8 mouse cellular contexts compared by ENCODE assay signal in genomic region chr19:24961172-24961962, GRCm38 (mm10). TPM values are rescaled to one million over a fixed set of nuclear protein-coding genes. Genes with fewer than 3 reads are reported as not detected.
DNase-seq lines count a peak whose midpoint lies in the region; ATAC-seq lines count a peak whose summit lies in the region.

Gene Cbwd1 (minus strand): TSS chr19:24961610.

- DNase-seq in B cell, adult 2 months: peak; percentile 99
- peak; percentile 99 for DNase-seq in brain, adult 2 months (ENCODE audit: low read depth, low spot score)
- peak; percentile 99 for DNase-seq in heart, embryonic 10.5 days (ENCODE audit: low spot score)
- DNase-seq in liver: peak; percentile 99
- DNase-seq in spleen, postnatal 4 days (ENCODE audit: low spot score in 2 of 2): peak; percentile 97 to 98

- no peaks in the 10 kb centered on the region for H3K9me3 ChIP-seq in heart, embryonic 10.5 days
- no peaks in the 10 kb centered on the region for H3K9me3 ChIP-seq in kidney, embryonic 15.5 days (replicated peaks)

- H3K27ac ChIP-seq in heart, embryonic 10.5 days: peak within 1 kb of the TSS; percentile 89
- H3K27ac ChIP-seq in kidney, embryonic 15.5 days: 0 out of 2 replicates have a peak within 1 kb of the TSS, but pooled peaks have one; percentile 22

- ATAC-seq in erythroblast, adult 5-6 weeks (replicated peaks; ENCODE audit: low FRiP score, poor library complexity, severe bottlenecking): peak; percentile 98
- peak; percentile 99 for ATAC-seq in kidney, embryonic 15.5 days (replicated peaks; ENCODE audit: low FRiP score)
- peak; percentile 99 for ATAC-seq in monocyte, adult 5-6 weeks (replicated peaks; ENCODE audit: insufficient number of reproducible peaks, low FRiP score, low TSS enrichment, poor library complexity, severe bottlenecking)

- H3K4me3 ChIP-seq in heart, embryonic 10.5 days: peak within 1 kb of the TSS; percentile 79
- peak within 1 kb of the TSS; percentile 82 for H3K4me3 ChIP-seq in kidney, embryonic 15.5 days (replicated peaks)

- peaks cover 4% of the 10 kb centered on the region for H3K4me1 ChIP-seq in heart, embryonic 10.5 days
- H3K4me1 ChIP-seq in kidney, embryonic 15.5 days: peaks cover 17% of the 10 kb centered on the region

- peaks cover under 1% of the 10 kb centered on the region; the same call in 1 of the 2 replicates for H3K36me3 ChIP-seq in heart, embryonic 10.5 days
- H3K36me3 ChIP-seq in kidney, embryonic 15.5 days: peaks cover under 1% of the 10 kb centered on the region

- H3K4me2 ChIP-seq in kidney, embryonic 15.5 days: peak within 1 kb of the TSS; percentile 68

- no peaks in the 10 kb centered on the region for H3K27me3 ChIP-seq in heart, embryonic 10.5 days (ENCODE audit: insufficient read depth, poor library complexity, severe bottlenecking)
- H3K27me3 ChIP-seq in kidney, embryonic 15.5 days: no peaks in the 10 kb centered on the region

- WGBS in heart, embryonic 10.5 days: under 1% methylated on average over 36 of the region's 36 CpGs
- under 1% methylated on average over 36 of the region's 36 CpGs for WGBS in kidney, embryonic 15.5 days

- peak within 1 kb of the TSS; percentile 76 for H3K9ac ChIP-seq in kidney, embryonic 15.5 days

RNA-seq across cellular contexts. Expression of gene Cbwd1, which starts in this region (rescaled TPM):
- total RNA-seq in erythroblast, adult 5-6 weeks (2015; ENCODE audit: low replicate concordance): 1.5 and 14.4 TPM in 2 replicates
- total RNA-seq in erythroblast, adult 5-6 weeks (2017; ENCODE audit: low replicate concordance): 6.2 and 12.4 TPM in 2 replicates
- polyA plus RNA-seq in heart, embryonic 10.5 days (2016; fragmentation: Nextera tagmentation; extraction: Ambion mirVana): 18.4 and 19.6 TPM in 2 replicates
- polyA plus RNA-seq in kidney, embryonic 15.5 days (2015; fragmentation: Nextera tagmentation; extraction: Ambion mirVana): 21.8 and 24.5 TPM in 2 replicates
- 10.2 to 30.6 TPM (median 17.2 TPM) in 3 replicates for total RNA-seq in monocyte, adult 5-6 weeks (2017)

Comparison
In these comparisons a context has a peak if more than half of its experiments do, and no peak if none do; other contexts are left out.
1. Peak in every context shown above with its lines: DNase-seq, ATAC-seq, H3K4me3 ChIP-seq and H3K27ac ChIP-seq.